Mouse (Mus musculus) brain, adult 2 months (tissue): ENCODE measurements around the gene Pik3cd.

Experiments
- DNase-seq: peaks from one replicate; pipeline ENCODE4 v3.0.0; 2011; ENCODE audit warnings: low read depth, low spot score

Gene Pik3cd

GRCm38 (mm10) chr4:149724916-149725470 is 22.6 kb upstream of the Pik3cd start:
- no peak for DNase-seq

- peak; percentile 89 for DNase-seq
Measured at GRCm38 (mm10) chr4:149723855-149724731, 21.7 kb upstream of the Pik3cd start.

- no peak for DNase-seq
Measured at GRCm38 (mm10) chr4:149723021-149723390, 20.6 kb upstream of the Pik3cd start.

GRCm38 (mm10) chr4:149722104-149723020 is 20.0 kb upstream of the Pik3cd start:
- DNase-seq = peak; percentile 67

GRCm38 (mm10) chr4:149721163-149721562 is 18.8 kb upstream of the Pik3cd start:
- DNase-seq = no peak

GRCm38 (mm10) chr4:149719686-149720085 is 17.3 kb upstream of the Pik3cd start:
- DNase-seq = peak; percentile 76

GRCm38 (mm10) chr4:149714542-149714941 is 12.2 kb upstream of the Pik3cd start:
- no peak for DNase-seq

- no peak for DNase-seq
Measured at GRCm38 (mm10) chr4:149711955-149712354, 9.6 kb upstream of the Pik3cd start.

- DNase-seq = no peak
Measured at GRCm38 (mm10) chr4:149711485-149711884, 9.1 kb upstream of the Pik3cd start.

- DNase-seq = peak; percentile 87
Measured at GRCm38 (mm10) chr4:149710510-149710909, 8.1 kb upstream of the Pik3cd start.

GRCm38 (mm10) chr4:149705941-149706340 is 3.6 kb upstream of the Pik3cd start:
- no peak for DNase-seq

GRCm38 (mm10) chr4:149705298-149705697 is 2.9 kb upstream of the Pik3cd start:
- DNase-seq = no peak

GRCm38 (mm10) chr4:149701426-149702209 is 753 bp downstream of the Pik3cd start:
- peak; percentile 33 for DNase-seq

GRCm38 (mm10) chr4:149699953-149700352 is 2.4 kb downstream of the Pik3cd start:
- DNase-seq = no peak

- peak; percentile 62 for DNase-seq
Measured at GRCm38 (mm10) chr4:149698197-149698821, 4.1 kb downstream of the Pik3cd start.

- peak; percentile 24 for DNase-seq
Measured at GRCm38 (mm10) chr4:149697506-149698196, 4.7 kb downstream of the Pik3cd start.

- DNase-seq = peak; percentile 27
Measured at GRCm38 (mm10) chr4:149696189-149696971, 6.0 kb downstream of the Pik3cd start.

GRCm38 (mm10) chr4:149691368-149691767 is 11.0 kb downstream of the Pik3cd start:
- no peak for DNase-seq

GRCm38 (mm10) chr4:149690828-149691280 is 11.5 kb downstream of the Pik3cd start:
- no peak for DNase-seq
